Mouse (Mus musculus): ENCODE results near the gene Cdk19. TPM values are rescaled to one million over a fixed set of nuclear protein-coding genes. Genes with fewer than 3 reads are reported as not detected.
"Not testable (repeated sequence)": the region's sequence is repeated elsewhere in the genome, so short reads cannot be mapped to it uniquely, and the experiment has no call there.

Gene Cdk19
- total RNA-seq, 2 experiments from 2014 or later = 27.2 to 27.3 TPM

DNA sequence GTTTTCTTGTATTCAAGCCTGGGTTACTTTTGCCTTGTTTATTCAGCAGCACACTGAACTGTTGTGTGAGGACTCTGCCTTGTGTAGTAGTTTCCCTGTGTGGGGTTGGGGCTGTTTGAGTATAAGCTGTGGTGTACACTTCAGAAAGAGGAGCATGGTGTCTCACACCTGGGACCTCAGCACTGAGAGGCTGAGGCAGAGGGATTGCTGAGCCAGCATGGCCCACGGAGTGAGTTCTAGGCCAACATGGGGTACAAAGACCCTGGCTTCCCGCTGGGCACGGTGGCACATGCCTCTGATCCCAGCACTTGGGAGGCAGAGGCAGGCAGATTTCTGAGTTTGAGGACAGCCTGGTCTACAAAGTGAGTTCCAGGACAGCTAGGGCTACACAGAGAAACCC lies 139.3 kb downstream of the Cdk19 start:
- DNase-seq (ENCODE audit: low spot score in 2 of 2) = no peak

DNA sequence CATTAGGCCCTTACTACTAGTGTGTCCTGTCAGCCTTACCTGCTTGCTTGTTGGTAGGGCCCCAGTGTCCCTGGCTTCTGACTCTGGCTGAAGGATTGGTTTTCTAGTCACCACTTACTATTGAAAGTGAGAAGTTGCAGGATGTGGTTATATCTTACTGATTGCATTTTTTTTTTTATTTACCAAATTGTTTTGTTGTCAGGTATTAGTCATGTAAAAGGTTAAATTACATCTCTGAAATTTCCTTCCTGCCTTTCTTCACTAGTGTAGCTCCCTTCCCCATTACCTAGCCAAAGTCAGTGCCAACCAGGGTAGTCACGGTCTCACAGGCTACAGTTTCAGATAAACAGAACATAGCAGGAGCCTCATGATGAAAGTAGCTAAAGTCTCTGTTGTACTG lies 139.9 kb downstream of the Cdk19 start:
- DNase-seq (ENCODE audit: low spot score in 2 of 2) = no peak

DNA sequence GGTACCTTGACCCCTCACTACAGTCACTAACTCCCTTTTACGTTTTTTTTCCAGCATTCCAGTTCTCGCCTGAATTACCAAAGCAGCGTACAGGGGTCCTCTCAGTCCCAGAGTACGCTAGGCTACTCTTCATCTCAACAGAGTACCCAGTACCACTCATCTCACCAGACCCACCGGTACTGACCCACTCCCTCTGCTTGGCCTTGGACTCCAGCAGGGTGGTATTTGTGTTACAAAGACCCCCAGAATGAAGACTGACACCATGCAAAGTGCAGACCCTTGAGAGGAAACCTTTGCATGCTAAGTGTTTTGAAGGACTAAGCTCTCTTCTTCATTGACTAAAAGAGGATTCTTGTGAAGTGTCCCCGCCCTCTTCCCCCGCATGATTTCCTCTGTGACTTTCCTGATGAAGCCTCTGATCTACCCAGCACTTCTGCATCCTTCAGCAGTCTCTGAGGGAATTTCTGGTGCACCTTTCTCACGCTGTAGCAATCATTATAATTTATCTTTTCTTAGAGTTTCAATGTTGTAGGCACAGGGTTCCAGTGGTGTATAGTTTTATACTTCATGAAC lies 140.3 kb downstream of the Cdk19 start:
- no peak for DNase-seq (ENCODE audit: low spot score in 2 of 2)

DNA sequence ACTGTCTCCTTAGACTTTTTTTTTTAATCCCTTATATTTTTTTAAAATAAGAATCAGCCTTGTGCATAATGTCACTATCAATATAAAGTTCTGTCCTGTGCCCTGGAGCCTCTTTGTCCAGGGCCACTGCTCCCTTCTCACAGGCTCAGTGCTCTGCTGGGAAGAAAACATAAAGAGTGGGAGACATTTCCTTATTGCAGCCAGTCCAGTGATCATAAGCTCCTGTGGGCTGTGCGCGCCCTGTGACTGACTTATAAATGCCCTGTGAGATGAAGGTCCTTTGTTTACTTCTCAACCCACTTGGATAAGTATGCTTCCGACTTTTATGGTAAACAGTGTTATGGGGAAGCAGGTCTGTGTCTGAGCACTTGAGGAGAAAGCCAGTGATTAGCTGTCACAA lies 142.2 kb downstream of the Cdk19 start:
- DNase-seq (ENCODE audit: low spot score in 2 of 2) = no peak

DNA sequence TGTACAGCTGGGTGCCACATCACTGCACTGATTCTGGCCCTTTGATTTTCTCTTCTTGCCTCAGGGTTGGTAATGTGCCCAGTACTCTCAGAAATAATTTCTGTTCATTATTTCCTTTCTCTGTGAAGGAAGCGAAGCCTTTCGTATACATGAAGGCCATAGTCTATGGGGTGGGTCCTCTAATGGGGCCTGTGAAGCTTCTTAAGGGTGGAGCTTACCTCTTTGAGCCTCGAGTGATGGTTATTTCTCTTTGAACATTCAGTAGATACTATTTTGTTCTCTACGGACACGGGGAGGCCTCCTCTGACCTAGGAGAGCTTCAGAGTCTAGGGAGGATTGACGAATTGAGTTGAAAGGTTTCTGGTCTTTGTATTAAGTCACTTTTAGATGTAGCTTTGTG lies 142.9 kb downstream of the Cdk19 start:
- DNase-seq (ENCODE audit: low spot score in 2 of 2) = no peak

DNA sequence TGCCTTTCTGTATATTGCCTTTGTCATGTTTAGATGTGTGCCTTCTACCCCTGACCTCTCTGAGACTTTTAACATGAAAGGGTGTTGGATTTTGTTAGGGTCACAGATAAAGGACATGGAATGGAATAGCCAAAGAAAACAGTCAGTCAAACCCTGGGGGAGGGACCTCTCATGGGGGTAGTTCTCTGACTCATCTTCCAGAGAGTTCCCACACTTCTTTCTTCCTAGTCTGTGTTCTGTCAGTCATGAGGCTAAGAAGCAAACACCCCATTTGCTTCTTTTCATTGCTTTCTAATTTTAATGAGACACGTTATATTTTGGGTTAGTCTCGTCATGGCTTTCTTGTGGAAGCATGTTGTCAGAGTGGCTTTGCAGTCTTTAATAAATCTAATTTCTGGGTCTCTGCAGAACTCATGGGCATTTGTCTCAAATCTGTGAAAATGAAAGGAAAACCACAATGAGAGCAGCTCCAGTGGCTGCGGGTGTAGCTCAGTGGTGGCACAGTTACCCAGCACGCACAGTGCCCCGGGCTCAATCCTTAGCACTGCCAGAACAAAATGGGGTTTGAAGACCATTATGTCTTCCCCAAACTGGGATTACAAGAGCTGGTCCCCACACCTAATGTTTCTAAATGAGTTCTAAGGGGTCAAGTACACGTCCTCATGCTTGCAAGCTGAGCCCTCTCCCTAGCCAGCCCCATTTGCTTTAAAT lies 149.9 kb downstream of the Cdk19 start:
- no peak for DNase-seq (ENCODE audit: low spot score in 2 of 2)

DNA sequence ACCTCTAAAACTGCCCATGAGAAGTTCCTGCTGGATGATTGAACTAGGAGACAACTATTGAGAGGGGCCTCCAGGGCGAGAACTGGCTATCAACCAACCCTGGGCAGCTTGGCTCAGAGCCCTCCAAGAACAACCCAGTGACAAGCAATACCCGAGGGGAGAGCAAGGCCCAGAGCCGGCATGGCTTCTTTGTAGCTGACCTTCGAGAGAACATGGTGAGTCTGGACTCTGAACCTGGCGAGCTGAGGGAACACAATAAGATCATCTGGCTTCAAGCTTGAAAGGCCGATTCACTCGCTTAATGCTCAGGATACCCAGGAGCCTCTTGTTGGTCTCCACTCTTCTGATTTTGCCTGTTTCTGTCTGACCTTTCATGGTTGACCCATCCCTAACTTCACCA lies 151.8 kb downstream of the Cdk19 start:
- DNase-seq (ENCODE audit: low spot score in 2 of 2) = no peak

DNA sequence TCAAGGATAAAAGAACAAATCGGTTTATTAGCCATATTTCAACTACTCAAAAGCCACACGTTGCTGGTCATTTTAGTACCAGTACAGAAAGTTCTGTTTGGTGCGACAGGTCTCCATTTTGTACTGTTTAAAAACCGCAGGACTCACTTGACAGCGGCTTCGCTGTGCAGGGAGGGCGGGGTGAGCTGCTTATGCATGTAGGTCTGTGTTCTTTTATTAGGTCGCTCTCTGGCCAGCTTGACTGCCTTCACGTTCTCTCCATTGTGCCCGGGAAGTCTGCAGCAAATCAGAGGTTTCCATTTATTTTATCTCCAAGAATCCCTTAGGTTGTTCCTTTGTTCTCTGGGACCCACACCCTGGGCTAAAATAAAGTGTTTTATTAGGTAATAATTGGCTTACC lies 152.4 kb downstream of the Cdk19 start:
- DNase-seq (ENCODE audit: low spot score in 2 of 2) = no peak

DNA sequence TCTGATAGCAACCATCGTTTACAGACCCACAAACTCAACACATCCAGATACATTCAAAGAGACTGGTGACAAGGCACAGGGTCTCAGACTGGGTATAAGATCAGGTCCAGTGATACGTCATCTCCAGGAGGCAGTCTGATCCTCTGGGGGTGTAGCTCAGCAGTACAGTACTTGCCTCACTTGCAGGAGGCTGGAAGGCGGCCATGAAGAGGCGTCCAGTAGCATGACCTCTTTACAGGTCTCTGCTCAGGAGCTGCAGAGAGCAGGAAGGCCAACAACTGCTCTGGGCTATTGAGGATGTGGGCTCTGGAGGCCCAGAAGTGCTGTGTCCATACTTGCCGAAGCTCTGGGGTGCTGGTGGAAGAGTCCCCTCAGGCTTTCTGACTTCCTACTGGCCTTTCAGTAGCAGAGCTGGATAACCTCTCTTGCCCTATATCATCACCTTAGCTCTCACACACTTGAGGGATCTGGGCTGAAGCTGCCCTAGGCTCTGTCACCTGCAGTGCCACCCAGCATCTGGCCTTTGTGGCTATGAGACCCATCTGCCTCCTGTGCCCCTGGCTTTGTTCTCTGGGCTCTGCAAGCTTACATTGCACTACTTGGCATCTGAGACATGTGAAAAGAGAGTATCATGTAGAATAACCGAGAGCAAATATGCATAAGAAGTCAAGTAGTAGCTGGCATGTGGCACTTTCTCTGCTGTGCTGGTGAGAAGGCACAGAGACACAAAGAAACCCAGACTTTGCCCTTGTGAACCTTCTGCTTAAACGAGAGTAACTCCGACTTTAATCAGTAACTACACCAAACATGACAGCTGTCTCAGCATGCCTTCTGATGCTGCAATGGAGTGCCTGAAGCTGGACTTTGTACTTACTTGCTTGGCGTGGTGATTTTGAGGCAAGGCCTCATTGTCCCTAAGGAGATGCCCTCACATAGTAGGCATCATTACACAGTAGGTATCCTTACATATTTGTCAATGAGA lies 155.1 kb downstream of the Cdk19 start:
- DNase-seq (ENCODE audit: low spot score in 2 of 2) = no peak

DNA sequence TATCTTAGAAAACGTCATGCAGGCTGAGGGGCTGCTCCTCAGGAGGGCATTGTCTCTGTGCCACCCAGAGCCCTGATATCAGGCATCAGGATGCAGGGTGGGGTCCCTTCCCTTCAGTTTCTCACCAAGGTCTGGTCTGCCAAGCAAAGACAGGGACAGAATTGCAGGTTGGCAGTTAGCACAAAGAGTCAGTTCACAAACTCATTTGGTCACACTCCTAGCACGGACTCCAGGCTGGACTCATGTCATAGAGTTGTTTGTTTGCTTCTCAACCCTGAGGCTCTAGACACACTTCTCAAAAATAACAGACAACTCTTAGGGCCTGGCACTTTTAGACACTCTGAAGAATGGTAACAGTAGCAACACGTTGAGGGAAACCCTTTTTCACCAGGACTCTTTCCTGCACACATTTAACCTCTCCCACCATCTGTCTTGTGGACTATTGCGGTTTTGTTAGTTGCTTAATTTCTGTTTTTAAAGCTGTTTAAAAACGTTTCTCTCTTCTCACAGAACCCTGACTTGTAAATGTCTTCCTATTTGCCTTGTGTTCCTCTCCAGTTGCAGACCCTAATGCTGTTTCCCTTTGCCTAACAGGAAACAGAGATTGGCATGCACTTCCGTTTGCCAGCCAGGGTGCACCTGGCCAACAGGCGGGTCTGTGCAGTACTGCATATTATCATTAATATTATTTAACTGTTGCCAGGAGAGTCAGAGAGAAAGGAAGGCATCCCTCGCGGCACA lies 158.1 kb downstream of the Cdk19 start:
- DNase-seq (ENCODE audit: low spot score in 2 of 2) = no peak

DNA sequence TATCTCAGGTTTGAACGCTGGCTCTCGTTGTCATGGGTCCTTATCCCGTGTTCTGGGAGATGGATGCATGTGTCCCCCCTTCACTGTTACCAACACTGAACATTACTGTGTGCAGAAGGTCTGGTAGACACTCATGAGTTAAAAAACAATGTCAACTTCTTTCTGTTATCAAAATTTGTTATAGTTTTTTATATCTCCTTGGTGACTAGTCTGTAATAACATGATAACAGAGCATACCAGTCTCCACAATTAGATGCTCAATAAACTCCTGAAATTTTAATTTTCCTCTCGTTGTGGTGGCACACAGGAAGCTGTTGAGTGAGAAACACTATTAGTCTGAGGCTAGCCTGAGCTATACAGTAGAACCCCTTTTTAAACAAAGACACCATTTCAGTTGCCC lies 159.1 kb downstream of the Cdk19 start:
- no peak for DNase-seq (ENCODE audit: low spot score in 2 of 2)

DNA sequence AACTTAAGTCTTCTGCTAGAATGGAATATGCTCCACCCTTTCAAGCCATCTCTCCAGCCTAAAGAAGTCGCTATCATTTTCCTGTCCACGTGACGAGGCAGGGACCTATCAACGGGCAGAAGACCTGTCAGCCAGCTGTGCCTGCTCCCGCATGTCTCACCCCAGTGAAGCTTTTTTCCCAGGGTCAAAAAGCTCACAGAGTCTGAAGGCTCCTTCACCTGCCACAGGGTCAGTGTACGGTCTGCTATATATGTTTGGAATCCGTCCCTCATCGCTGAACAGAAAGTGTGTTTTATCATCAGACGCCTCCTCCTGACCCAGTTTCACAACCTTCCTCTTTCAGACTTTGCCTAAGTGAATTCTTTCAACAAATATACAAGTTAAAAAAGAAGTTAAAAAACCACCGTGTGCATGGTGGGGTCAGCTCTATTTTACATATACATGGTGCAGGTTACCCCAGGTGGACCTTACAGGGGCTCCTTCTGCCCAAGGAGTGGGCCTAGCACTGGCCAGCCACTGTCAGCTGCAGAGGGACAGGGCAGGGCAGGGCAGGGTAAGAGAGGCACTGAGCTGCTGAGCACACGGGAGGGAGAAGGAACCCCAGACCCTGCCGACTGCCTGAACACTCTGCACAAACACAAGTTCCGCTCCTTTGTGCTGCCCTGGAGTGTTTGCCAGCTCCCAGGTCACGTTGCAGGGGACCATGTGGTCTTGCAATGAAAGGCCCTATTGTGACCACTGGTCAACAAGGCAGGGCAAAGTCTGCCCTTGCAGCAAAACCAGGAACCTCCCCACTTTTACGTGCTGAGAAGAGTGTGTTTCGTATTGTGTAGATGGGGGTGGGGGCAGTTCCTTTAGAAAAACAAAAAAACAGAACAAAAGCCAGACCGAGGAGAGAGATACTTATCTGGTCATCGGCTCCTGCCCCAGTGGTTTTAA lies 160.2 kb downstream of the Cdk19 start:
- DNase-seq (ENCODE audit: low spot score in 2 of 2) = peak; percentile 59 to 84

DNA sequence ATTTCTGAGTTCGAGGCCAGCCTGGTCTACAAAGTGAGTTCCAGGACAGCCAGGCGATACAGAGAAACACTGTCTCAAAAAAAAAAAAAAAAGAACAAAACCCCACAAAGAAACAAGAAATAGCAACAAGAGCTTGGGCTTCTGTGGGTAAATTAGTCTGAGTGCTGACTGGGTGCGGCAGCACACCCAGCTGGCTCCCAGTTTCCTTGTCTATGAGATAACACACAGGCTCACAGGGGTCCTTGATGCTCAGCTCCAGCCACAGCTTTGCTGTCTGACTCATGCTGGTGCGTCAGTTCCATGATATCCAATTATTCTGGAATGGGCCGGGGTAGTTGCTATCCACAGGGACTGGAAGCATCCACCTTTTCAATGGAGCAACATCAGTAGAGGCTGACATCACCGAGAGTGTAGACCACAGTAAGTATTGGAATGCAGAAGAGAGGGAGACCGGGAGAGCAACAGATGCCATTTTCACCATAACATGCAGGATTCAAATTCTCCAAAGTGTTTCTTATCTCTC lies 161.4 kb downstream of the Cdk19 start:
- DNase-seq (ENCODE audit: low spot score in 2 of 2) = no peak

DNA sequence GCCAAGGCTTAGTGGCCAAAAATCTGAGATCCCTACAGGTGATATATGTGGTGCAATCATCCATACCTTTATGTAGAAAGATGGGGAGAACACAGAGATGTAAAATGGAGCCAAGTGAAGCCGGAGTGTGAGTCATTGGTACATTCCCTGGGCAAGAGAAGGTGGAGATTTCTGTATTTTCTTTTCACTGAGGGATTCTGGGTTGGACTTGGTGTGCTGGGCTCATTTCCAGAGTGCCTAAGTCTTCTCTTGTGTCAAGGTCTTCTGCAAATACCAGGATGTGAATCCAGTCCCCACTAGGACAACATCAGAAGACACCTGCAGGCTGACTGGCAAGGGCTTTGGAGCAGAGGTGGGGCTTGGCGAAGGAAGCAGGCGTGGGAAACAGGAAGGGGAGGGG lies 163.4 kb downstream of the Cdk19 start:
- no peak for DNase-seq (ENCODE audit: low spot score in 2 of 2)

DNA sequence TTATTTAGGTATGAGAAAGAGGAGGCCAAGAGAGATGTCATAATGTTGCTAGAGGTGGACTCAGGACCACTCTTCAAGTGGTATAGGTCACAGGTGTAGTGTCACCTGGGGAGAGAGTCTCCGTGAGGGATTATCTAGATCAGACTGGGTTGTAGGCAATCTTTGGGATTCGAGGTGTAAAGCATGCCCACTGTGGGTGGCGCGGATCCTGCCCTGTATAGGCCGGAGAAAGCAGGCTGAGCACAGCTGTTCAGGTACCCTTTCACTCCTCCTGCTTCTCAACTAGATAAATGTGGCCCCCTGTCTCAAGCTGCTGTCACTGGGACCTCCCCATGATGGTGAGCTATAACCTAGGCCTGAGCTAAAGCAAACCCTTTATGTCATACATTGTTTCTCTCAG lies 171.0 kb downstream of the Cdk19 start:
- no peak for DNase-seq (ENCODE audit: low spot score in 2 of 2)

DNA sequence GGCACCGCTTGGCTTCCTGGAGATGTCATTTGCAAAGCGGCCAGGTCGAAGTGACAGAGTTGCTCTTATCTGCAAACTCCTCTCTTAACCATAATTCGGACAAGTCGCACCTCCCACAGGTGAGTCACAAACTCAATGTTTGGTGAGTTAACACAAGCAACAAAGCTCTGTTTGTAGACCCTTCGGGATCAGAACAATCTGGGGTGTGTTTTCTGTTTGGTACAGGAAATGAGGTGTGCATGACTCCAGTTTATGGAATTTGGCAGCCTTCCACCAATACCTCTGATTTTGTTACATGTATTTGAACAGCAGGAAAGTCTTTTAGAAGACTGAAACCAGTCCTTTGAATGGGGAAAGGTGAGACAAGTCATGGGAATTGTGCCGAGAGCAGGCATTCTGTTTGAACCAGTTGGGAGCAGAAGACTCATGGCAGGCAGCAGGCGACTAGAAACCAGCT lies 171.9 kb downstream of the Cdk19 start:
- no peak for DNase-seq (ENCODE audit: low spot score in 2 of 2)

DNA sequence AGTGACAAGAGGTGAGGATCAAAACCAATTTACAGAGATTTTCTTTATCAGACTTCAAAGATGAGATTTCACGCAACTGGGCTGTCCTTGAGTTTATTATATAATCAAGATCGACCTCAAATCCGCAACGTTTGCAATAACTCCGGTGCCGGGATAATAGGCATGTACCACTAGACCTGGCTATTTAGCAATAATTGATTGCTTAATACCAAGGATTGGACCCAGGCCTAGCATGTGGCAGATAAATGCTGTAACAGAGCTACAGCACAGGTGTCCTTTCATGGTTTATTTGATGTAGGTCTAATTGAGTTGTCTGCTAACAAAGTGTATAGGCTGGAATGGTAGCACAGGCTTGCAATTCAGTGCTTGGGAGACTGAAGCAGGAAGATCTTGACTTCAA lies 172.8 kb downstream of the Cdk19 start:
- DNase-seq (ENCODE audit: low spot score in 2 of 2) = no peak

DNA sequence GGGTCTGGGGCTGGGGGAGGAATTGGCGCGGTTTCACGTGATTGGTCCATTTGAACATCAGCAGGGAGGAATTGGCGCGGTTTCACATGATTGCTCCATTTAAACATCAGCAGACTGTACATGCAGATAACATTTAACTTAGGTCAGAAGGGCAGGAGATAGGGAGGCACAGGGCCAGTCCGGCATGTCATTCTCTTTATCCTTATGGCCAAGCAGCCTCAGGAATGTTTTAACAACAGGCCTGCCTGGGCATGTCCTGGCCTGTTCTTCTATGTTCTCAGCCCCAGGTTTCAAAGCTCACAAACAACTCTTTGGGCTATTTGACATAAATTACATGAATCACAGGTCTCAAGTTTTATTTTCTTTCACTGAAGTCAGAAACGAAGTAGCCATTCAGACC lies 173.6 kb downstream of the Cdk19 start:
- DNase-seq (ENCODE audit: low spot score in 2 of 2) = not testable (repeated sequence)

DNA sequence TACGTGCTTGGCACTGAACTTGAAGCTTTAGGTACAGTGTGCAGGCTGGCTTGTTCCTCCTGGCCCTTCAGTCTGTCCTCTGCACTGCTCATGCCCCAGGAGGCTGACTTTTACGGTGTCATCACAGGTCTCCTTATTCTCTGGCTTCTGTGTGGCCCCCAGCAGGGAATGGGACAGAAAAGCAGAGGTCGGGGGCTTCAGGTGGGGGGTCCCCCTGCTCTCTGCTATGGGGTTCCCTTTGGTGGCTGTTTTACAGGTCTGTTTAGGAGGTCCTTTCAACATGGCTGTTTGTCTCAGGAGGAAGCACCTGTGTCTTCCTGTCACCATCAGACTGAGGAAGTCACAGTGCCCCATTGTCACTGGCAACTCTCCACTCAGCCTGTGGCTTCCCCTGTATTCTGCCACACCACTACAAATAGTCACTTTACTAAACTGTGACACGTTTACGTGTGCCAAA lies 175.9 kb downstream of the Cdk19 start:
- DNase-seq (ENCODE audit: low spot score in 2 of 2) = no peak

DNA sequence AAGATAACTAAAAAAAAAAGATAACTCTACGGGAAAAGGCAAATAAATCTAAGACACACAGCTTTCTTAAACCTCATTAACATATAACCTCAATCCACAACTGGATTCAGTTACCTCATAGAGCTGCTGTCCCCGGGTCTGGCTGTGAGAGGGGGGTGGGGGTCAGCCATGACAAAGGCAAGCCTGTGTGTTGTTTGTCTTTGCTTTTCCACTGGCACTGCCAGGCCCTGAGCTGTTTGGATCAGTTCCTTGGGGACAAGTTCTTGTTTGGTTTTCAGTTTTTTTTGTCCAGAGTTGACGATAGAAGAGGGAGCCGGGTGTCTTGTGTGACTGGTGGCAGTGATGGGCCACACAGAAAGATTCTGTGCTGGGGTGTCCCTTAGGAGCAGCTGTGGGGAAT lies 177.1 kb downstream of the Cdk19 start:
- peak in 1 of 2 experiments; percentile 76 for DNase-seq (ENCODE audit: low spot score in 2 of 2)

Measured in layer of hippocampus, postnatal 14 days (tissue).